Mouse (Mus musculus) stomach, embryonic 15.5 days (tissue): Measurements from ENCODE around the gene Chst1. TPM values are rescaled to one million over a fixed set of nuclear protein-coding genes. Genes with fewer than 3 reads are reported as not detected.

Source experiments
- ATAC-seq: fragments of 200-750 bp; cut with Nextera tagmentation; 2 replicates; pipeline ENCODE4 v1.8.0; 2017; ENCODE audit warnings: low read depth, moderate number of reproducible peaks, moderate TSS enrichment; ENCODE audit not compliant: insufficient read depth, low FRiP score
- H3K27ac ChIP-seq: fragments of 300-500 bp; sonication (generic); 2 replicates; pipeline ENCODE4 v1.5.1; 2015; ENCODE audit warnings: mild to moderate bottlenecking, inconsistent platforms
- H3K27me3 ChIP-seq: fragments of 300-500 bp; sonication (generic); replicated peaks from 2 replicates; pipeline ENCODE4 v1.6.1; 2015; ENCODE audit warnings: inconsistent platforms
- H3K36me3 ChIP-seq: fragments of 300-500 bp; sonication (generic); 2 replicates; pipeline ENCODE4 v1.6.1; 2015; ENCODE audit warnings: inconsistent platforms
- H3K4me1 ChIP-seq: fragments of 300-500 bp; sonication (generic); 2 replicates; pipeline ENCODE4 v1.6.1; 2015; ENCODE audit warnings: inconsistent platforms
- H3K4me2 ChIP-seq: fragments of 300-500 bp; sonication (generic); 2 replicates; pipeline ENCODE4 v1.6.1; 2015; ENCODE audit warnings: mild to moderate bottlenecking, inconsistent platforms
- H3K4me3 ChIP-seq: fragments of 300-500 bp; sonication (generic); replicated peaks from 2 replicates; pipeline ENCODE4 v1.5.1; 2015; ENCODE audit warnings: inconsistent platforms
- H3K9ac ChIP-seq: fragments of 300-500 bp; sonication (generic); 2 replicates; pipeline ENCODE4 v1.6.1; 2015; ENCODE audit warnings: inconsistent platforms
- H3K9me3 ChIP-seq: fragments of 300-500 bp; sonication (generic); 2 replicates; pipeline ENCODE4 v1.6.1; 2016; ENCODE audit warnings: inconsistent platforms
- WGBS: fragments of 180-500 bp; shearing (Covaris S2); methylation state at CpG from one replicate; pipeline ENCODE4 v1.1.7; 2015; 5-methylcytosine and 5-hydroxymethylcytosine counted together
- microRNA-seq: library from miRNA; unstranded; fragments of <30 nt; microRNA quantifications from one replicate; pipeline ENCODE4, GENCODE M21; 2016
- polyA plus RNA-seq: library from polyadenylated mRNA; unstranded; fragments of >200 nt; fragmentation: Nextera tagmentation; extraction: Ambion mirVana; gene quantifications from 2 replicates; pipeline ENCODE4 v1.2.1, GENCODE M21; 2015

Chst1 gene
- polyA plus RNA-seq, 1 experiment from 2014 or later, result 5.6 TPM

DNA sequence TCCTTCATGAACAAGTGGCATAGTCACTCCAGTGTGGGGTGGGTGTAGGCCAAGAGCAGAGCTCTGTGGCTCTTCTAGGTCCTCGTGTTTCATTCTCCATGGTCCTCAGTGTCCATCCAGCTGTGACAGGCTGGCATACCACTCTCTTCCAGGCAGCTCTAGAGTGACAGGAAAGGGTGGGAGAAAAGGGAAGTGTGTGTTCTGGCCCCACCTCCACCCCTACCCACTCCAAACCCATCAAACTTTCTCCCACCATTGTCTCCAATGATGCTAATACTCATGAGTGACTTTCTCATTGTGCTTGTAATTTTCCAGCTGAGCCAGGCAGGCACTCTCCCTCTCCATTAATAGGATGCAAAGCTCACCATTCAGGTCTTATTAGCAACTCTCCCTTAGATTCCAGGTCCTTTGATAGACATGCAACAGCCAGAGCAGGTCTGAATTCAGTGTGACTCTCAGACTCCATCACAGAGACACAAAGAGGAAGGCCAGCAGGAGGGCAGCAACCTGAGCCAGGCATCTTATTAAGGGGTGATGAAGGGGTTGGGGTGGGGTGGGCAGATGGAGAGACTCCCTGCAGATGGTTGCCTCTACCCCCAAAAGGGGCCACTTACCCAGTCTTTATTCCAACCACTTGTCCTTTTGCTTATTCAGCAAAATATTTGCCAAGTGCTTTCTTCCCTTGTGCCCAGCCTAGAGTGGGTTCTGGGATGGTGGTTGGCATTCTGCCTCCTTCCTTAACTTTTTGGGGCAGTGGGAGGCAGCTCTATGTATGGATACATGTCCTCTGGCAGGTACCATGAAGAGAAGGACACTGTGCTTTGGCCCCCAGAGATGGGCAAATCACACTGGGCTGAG lies 59.0 kb downstream of the Chst1 start:
- no peaks in the 10 kb centered on the region for H3K27me3 ChIP-seq
- WGBS, result 76% methylated on average over 1 of the region's 1 CpGs
- H3K4me2 ChIP-seq, result no peak overlapping the region
- H3K9me3 ChIP-seq, result no peaks in the 10 kb centered on the region
- no peak overlapping the region for H3K4me3 ChIP-seq
- no peak overlapping the region for H3K27ac ChIP-seq
- ATAC-seq, result no peak
- H3K36me3 ChIP-seq, result no peaks in the 10 kb centered on the region
- H3K4me1 ChIP-seq, result no peaks in the 10 kb centered on the region
- no peak overlapping the region for H3K9ac ChIP-seq

DNA sequence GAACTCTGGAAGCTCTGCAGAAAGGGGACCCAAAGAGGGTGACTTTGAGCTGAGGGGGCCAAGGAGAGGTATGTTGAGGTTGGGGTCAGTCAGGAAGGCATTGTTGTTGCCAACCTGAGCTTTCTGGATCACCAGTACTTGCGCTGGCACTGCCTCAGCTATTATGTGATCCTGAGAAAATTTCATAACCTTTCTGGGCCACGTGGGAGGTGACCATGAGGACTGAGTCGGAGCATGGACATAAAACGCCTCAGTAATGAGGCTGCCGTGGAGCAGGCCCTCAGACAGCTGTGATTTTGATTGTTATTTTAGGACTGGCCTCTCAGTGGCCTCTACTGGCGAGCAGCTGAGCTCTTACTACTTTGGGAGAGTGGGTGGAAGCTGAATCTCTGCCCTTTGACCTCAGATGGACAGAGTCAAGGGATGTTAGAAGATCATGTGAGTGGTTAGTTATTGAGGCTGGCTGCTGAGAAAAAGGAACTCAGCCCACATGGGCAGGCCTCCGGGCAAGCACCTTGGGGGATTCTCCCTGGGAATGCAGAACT lies 60.1 kb downstream of the Chst1 start:
- Histone ChIP-seq H3K4me3 (no peak overlapping the region), H3K9me3 (no peaks in the 10 kb centered on the region), H3K27ac (no peak overlapping the region), H3K9ac (no peak overlapping the region), H3K27me3 (no peaks in the 10 kb centered on the region), H3K4me1 (no peaks in the 10 kb centered on the region), H3K4me2 (no peak overlapping the region), H3K36me3 (no peaks in the 10 kb centered on the region)
- no peak for ATAC-seq
- WGBS, result 52% methylated on average over 7 of the region's 7 CpGs

DNA sequence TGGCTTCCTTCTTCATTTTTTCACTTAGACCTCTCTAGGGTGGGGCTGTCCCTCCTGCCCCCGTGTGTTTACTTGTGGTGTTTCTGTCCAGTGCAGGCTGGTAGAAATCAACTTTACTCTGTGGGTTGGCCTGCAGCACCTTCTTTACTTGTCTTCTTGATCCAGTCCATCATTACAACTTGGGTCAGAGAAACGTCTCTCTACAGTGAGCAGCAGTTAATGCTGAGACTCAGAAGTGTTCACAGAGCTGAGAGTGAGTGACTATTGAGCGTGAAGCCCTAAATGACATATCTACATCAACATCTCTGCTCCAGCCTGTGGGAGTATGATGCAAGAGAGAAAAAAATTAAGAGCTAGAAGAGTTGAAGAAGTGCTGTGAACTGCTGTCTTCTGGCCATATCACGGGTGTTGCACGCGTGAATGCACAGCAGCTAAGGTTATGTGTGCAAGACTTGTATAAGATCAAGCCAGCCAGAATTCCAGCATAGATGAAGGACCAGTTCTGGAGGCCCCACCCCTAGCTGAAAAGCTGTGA lies 63.1 kb downstream of the Chst1 start:
- H3K4me1 ChIP-seq, result no peaks in the 10 kb centered on the region
- H3K9me3 ChIP-seq, result no peaks in the 10 kb centered on the region
- H3K9ac ChIP-seq, result no peak overlapping the region
- H3K27me3 ChIP-seq, result no peaks in the 10 kb centered on the region
- no peak overlapping the region for H3K27ac ChIP-seq
- H3K4me3 ChIP-seq, result no peak overlapping the region
- no peaks in the 10 kb centered on the region for H3K36me3 ChIP-seq
- H3K4me2 ChIP-seq, result no peak overlapping the region
- no peak for ATAC-seq
- 82% methylated on average over 6 of the region's 6 CpGs for WGBS

Small RNA genes lying within 50 kb of the gene (microRNA-seq; reads per million reads assigned to microRNA genes)
- gene Mir7221, result not detected
- gene Mir7222, result not detected

Other genes starting within 250 kb of the Chst1 start
- gene Pex16, start 225.0 kb upstream of the Chst1 start, polyA plus RNA-seq, result 28.0 and 28.6 TPM in 2 replicates
- 13.4 and 13.9 TPM in 2 replicates for gene Large2, start 224.8 kb upstream of the Chst1 start, polyA plus RNA-seq
- 3.4 and 4.0 TPM in 2 replicates for gene 1700029I15Rik, start 217.2 kb upstream of the Chst1 start, polyA plus RNA-seq
- gene Mapk8ip1, start 198.4 kb upstream of the Chst1 start, polyA plus RNA-seq, result 23.4 and 24.6 TPM in 2 replicates
- 19.2 and 23.6 TPM in 2 replicates for gene Cry2, start 165.7 kb upstream of the Chst1 start, polyA plus RNA-seq
- 27.1 and 31.0 TPM in 2 replicates for gene Slc35c1, start 139.2 kb upstream of the Chst1 start, polyA plus RNA-seq